ENCODE assay signal across 13 mouse cellular contexts in genomic region chr4:96845170-96845569, GRCm38 (mm10).
"Had no signal": no experiment of that assay in that cellular context is flagged by ENCODE, and none has a peak within 500 bp of the region (broad histone marks: within the 10 kb centered on the region; RNA-seq: fewer than 3 reads in every experiment).

No protein-coding gene starts in this region.

- H3K27ac ChIP-seq: limb, embryonic 10.5 days; liver, embryonic 15.5 days; macrophage had no signal

- DNase-seq: kidney, adult 9 months; kidney, postnatal 10 days; lung, adult 2 months; lung, postnatal 10 days; right cerebral cortex, adult 18-20 months; right cerebral cortex, postnatal 25 days; thymus, postnatal 4 days had no signal

- H3K27me3 ChIP-seq: liver, embryonic 15.5 days; megakaryocyte, embryonic 14.5 days had no signal

- H3K9me3 ChIP-seq: limb, embryonic 10.5 days; liver, embryonic 15.5 days; megakaryocyte, embryonic 14.5 days had no signal

- H3K9ac ChIP-seq: liver, embryonic 15.5 days had no signal

- H3K4me1 ChIP-seq: limb, embryonic 10.5 days; liver, embryonic 15.5 days; megakaryocyte, embryonic 14.5 days had no signal

- H3K4me2 ChIP-seq: liver, embryonic 11.5 days; liver, embryonic 15.5 days; midbrain, embryonic 11.5 days had no signal

- H3K36me3 ChIP-seq: limb, embryonic 10.5 days; liver, embryonic 15.5 days had no signal

- H3K4me3 ChIP-seq: limb, embryonic 10.5 days; liver, embryonic 15.5 days; megakaryocyte, embryonic 14.5 days had no signal
